Mouse (Mus musculus): ENCODE data around the gene 4930470P17Rik. TPM values are rescaled to one million over a fixed set of nuclear protein-coding genes. Genes with fewer than 3 reads are reported as not detected.
A peak's percentile ranks its signal among the peaks of the same experiment; 100 is the strongest.
"Not testable (repeated sequence)": the region's sequence is repeated elsewhere in the genome, so short reads cannot be mapped to it uniquely, and the experiment has no call there.

4930470P17Rik gene
- not detected in 2 replicates for polyA plus RNA-seq (2012; rRNA removed)

DNA sequence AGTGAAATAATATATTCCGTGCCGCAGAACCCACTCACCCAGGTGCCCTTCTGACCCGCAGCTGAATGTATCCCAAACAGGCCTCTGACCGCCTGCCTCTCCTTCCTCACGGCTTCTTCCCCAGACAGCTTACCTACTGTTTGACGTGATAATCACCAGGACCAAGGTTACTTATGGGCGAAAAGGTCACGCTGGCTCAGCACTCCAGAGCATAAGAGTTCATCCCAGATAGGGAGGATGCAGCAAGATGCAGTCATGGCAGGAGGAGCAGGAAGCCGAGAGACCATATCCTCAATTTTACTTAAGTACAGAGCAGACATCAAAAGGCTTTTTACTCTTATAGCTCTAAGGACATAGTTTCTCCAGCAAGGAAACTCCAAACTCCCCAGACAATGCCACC is at the start of gene 4930470P17Rik:
Gene 4930470P17Rik, minus strand, starts transcription at position 101 of the 400 bp plus-strand sequence.
- no peak for DNase-seq (ENCODE audit: extremely low spot score in 1 of 2, low spot score in 1 of 2)

DNA sequence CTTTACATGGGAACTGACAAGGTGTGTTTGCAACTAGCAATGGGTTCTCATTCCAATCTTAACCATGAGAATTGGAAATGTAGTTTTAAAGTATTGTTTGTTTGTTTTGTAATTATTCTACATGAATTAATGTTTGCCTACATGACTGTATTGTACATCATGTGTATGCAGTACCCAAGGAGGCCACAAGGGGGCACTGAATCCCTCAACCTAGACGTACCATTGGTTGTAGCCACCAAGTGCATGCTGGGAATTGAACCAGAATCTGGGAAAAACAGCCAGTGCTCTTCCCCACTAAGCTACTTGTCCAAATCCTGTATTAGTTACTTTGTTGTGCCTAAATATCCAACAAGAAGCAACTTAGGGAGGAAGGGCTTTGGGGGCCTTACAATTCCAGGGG is 49.7 kb upstream of the 4930470P17Rik start:
- DNase-seq (ENCODE audit: extremely low spot score in 1 of 2, low spot score in 1 of 2) = peak in 1 of 2 experiments; percentile 9

DNA sequence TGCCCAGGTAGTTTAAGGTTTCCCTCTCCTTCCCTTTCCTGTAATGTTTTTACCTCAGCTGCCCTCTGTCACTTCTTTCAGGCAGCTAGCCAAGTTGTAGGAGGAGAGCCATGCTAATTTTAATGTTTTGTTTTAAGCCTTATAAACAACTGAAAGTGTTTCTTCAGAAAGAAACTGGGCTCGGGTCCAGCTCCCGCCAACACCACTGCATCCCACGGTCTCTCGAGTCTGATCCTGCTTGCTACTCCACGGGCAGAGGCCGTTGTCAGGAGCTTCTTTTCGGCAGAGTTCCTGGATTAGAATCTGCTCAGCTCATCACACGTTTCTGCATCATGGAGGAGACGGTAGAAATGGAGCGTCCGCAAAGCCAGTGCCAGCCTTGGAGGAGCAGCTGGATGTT is 46.7 kb upstream of the 4930470P17Rik start:
- peak; percentile 69 to 86 for DNase-seq (ENCODE audit: extremely low spot score in 1 of 2, low spot score in 1 of 2)

DNA sequence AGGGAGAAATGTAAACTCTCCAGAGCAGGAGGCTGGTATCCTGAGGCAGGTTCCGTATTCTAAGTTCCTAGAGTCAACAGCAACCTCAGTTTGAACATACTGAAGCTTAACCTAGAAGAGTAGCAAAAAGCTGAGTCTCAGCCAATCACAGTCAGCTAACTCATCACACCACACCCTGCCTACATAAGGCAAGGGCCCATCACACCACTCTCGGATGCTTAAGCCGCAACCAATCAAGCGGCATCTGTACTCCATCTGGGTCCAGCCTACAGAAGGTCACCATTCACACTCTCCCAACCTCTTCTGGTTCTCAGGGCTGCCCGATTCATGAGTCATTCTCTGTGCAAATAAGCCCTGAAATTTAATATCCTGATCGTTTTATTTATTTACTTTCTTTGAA is 44.4 kb upstream of the 4930470P17Rik start:
- peak in 1 of 2 experiments; percentile 30 for DNase-seq (ENCODE audit: extremely low spot score in 1 of 2, low spot score in 1 of 2)

DNA sequence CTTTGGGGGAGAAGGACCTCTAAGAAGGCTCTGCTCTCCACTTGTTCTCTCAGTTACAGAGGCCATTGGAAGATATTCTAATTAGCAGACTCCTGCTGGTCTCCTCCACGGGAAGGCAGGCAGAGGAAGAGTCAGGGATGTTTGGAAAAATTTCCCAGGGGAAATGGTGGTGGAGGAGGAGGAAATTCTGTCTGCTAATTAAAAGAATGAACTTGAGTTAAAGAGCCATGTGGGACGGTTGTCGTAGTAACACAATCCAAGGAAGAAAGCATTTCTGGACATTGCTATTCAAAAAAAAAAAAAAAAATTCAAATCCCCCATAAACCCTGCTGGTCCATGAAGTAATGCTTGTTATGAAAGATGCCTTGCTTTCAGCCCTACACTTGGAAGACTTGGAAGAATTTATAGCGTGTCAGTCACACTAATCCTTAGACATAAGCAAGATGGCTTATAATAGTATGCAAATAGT is 40.6 kb upstream of the 4930470P17Rik start:
- DNase-seq (ENCODE audit: extremely low spot score in 1 of 2, low spot score in 1 of 2) = peak in 1 of 2 experiments; percentile 3

DNA sequence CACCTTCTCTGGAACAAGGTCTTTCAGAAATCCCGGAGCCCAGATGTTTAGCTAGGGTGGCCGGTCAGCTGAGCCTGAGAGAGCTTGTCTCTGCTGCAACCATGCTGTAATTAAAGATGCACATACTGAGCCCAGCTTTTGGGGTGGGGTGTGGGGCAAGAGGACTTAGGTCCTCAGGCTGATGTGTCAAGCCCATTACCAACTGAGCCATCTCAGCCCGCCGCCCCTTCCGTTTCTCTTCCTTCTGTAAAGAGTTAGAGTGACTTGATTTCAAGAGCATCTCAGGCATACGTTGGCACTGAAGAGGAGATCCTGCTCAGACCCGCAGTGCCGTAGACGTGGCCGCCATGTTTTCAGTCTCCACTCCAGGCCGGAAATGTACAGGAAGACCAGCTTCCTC is 38.5 kb upstream of the 4930470P17Rik start:
- DNase-seq (ENCODE audit: extremely low spot score in 1 of 2, low spot score in 1 of 2) = no peak

DNA sequence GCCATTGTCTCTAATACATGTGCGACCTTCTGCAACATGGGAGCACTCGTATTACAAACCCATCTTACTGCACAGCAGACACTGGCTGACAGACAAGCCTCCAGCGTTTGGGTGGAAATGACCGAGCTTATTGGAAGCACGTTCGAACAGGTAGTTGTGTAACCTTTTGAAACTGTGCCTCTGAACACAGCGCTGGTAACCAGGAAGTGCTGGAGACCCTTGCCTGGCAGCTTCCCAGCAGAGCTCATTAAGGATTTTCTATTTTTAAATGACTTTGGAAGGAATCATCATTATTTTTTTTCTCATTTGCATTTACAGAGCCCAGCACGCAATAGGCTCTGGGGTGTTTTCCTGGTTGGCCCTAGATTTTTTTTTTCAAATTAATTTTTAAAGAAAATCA is 36.9 kb upstream of the 4930470P17Rik start:
- DNase-seq (ENCODE audit: extremely low spot score in 1 of 2, low spot score in 1 of 2) = no peak

DNA sequence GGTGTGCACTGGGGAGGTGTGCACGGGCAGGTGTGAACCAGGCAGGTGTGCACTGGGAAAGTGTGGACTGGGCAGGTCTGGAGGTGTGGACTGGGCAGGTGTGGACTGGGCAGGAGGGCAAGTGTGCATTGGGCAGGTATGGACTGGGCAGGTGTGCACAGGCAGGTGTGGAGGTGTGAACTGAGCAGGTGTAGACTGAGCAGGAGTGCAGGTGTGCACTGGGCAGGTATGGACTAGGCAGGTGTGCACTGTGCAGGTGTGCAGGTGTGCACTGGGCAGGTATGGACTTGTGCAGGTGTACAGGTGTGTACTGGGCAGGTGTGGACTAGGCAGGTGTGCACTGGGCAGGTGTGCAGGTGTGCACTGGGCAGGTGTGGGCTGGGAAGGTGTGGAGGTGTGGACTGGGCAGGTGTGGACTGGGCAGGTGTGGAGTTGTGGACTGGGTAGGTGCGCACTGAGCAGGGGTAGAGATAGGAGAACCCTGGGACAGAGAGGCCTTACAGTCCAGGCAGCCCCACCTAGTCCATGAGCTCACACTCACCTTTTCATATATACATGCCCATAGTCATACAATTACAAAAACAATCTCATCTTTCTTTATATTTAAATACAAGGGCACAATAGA is 31.3 kb upstream of the 4930470P17Rik start:
- DNase-seq (ENCODE audit: extremely low spot score in 1 of 2, low spot score in 1 of 2) = no peak

DNA sequence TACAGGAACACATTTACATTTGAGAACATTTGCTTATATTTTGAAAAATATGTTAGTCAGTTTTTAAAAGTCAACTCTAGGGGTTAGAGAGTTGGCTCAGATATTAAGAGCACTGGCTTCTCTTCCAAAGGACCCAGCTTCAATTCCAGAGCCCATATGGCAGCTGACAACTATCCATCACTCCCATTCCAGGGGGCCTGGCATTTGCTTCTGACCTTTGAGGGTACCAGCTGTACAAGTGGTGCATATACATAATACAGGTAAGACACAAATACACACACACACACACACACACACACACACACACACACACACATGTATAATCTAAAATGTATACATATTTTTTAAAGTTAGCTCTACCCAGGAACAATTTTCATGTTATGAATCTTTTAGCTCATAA is 30.6 kb upstream of the 4930470P17Rik start:
- no peak for DNase-seq (ENCODE audit: extremely low spot score in 1 of 2, low spot score in 1 of 2)

DNA sequence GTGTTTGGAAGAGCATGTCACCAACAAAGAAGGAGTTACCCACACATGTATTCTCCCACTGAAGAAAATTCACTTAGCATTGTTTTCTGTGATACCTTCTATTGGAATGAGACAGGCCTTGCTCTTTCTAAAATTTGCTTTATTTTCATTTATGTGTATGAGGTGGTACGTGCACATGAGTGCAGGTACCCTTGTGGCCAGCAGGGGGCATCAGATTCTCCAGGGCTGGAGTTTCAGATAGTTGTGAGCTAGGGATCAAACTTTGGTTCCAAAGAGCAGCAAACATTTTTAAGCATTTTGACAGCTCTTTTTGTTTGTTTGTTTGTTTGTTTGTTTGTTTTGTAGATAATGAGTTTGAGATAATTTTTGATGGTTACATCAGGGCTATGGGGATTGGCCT is 29.6 kb upstream of the 4930470P17Rik start:
- DNase-seq (ENCODE audit: extremely low spot score in 1 of 2, low spot score in 1 of 2) = no peak

DNA sequence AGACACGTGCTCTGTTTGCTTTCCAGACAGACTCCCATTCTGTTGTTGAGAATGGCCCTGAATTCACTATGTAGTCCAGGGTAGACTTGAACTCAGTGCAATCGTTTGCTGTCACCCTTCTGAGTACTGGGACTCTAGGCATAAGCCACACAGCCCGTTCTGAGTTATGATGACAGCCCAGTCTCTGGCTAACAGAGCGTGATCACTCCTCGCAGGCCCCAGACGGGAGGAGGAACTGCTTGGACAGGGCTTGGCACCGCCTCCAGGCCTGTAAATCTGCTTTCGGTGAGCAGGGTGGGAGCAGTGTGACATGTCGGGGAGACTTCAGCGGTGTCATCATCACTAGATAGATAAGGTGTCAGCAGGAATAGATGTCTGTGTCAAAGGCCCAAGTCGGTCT is 28.7 kb upstream of the 4930470P17Rik start:
- no peak for DNase-seq (ENCODE audit: extremely low spot score in 1 of 2, low spot score in 1 of 2)

DNA sequence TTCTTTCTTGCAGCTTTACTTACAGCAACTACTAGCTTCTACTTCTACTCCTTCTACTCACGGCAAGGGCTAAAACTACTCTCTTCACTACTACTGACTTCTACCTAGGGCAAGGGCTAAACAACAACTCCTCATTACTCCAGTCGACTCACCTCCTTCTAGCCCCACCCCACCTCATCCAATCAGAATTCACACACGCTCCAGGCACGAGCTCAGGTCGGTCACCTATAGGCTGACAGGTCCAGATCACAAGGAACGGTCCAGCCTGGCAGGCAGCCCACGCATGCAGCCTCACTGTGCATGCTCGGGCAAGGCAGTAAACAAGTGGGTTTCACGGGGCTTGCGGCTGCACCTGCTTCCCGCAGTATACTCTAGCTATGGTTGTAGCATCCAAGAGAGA is 26.2 kb upstream of the 4930470P17Rik start:
- DNase-seq (ENCODE audit: extremely low spot score in 1 of 2, low spot score in 1 of 2) = not testable (repeated sequence)

DNA sequence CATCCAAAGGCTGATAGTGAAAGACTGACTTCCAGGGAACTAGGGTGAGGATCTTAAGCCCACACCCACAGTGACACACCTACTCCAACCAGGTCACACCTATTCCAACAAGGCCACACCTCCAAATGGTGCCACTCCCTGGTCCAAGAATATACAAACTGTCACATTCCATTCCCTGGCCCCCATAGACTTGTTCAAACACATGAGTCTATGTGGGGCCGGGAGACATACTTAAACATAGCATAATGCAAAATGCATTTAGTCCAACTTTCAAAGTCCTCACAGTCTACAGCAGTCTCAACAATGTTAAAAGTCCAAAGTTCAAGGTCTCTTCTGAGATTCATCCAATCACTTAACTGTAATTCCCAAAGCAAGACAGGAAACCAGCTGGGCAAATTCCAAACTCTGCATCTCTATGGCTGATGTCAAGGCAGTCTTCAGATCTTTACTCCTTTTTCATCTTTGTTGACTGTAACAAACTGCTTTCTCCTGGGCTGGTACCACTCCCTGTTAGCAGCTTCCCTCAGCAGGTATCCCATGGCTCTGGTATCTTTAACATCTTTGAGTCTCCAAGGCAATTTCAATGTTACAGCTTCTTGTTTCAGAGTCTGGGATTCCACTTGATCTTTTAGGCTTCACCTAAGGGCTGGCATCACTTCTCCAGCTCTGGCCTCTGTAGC is 22.5 kb upstream of the 4930470P17Rik start:
- DNase-seq (ENCODE audit: extremely low spot score in 1 of 2, low spot score in 1 of 2) = not testable (repeated sequence)

DNA sequence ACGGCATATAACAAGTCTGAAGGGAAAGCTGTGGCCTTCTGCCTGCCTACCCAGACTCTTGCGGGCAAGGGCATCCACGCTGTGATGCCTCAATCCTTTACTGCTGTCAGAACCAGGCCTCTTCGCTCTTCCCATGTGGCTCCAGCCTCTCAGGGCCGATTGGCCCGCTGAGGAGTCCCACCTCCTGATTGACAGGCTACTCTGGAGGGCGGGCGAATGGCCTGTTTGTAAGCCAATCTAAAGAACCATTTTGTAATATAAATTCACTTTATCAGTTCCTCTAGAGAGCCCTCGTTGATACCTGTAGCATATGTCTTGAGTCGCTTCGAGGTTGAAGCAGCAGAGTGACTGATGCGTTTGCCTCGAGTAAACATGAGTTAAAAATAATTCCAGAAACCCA is 21.2 kb upstream of the 4930470P17Rik start:
- no peak for DNase-seq (ENCODE audit: extremely low spot score in 1 of 2, low spot score in 1 of 2)

DNA sequence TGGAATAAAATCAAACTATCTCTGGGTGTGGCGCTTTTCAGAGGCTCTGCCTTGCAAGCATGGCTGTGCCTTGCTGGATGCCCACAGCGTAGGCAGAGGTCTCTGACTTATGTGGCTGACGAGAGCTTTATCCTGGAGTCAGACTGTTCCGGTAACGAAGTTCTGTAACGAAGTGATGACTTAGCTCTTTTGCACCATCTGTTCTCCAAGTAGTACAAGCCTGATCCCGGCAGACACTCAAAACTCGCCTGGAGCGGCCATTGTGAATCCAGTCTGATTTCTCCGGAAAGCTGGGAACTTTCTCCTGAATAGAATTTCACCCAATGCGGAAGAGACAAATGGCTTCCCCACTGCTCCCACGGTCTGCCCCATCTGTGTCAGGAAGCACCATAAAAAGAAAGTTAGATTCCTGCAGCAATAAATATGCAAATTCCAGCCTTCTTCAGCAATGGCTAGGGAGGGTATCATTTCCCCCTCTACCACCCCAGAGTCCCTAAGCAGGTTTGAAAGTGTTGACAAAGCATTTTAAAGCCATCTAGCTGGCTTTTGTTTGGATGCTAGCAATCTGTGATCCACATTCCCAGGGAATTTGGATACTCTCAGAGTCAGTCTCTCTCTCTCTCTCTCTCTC is 17.2 kb upstream of the 4930470P17Rik start:
- DNase-seq (ENCODE audit: extremely low spot score in 1 of 2, low spot score in 1 of 2) = peak; percentile 12 to 60

DNA sequence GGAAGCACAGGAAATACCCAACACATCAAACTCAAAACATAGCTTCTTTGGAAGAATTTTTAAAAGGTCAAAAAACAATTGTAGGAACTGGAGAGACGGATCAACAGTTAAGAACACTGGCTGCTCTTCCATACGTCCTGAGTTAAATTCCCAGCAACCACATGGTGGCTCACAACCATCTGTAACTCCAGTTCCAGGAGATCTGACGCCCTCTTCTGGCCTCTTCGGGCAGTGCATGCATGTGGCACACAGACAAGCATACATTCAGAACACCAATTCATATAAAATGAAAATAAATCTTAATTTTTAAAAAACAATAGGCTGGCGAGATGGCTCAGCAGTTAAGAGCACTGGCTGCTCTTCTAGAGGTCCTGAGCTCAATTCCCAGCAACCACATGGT is 10.0 kb upstream of the 4930470P17Rik start:
- not testable (repeated sequence) for DNase-seq (ENCODE audit: extremely low spot score in 1 of 2, low spot score in 1 of 2)

DNA sequence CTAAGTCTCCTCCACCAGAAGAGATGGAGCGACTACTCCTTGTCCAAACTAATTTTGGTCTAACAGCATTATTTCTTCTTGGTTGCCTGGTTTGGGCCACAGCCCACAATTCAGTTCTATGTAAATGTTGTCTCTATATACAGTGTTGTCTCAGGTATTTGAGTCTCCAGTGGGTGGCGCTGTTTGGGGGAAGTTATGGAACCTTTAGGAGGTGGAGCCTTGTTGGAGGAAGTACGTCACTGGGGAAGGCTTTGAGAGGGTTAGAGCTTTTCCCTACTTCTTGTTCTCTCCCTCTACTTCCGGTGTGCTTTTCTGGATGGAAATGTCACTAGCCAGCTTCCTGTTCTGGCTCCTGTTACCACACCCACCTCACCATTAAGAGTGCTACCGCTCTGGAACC is 646 bp downstream of the 4930470P17Rik start:
- DNase-seq (ENCODE audit: extremely low spot score in 1 of 2, low spot score in 1 of 2) = no peak

DNA sequence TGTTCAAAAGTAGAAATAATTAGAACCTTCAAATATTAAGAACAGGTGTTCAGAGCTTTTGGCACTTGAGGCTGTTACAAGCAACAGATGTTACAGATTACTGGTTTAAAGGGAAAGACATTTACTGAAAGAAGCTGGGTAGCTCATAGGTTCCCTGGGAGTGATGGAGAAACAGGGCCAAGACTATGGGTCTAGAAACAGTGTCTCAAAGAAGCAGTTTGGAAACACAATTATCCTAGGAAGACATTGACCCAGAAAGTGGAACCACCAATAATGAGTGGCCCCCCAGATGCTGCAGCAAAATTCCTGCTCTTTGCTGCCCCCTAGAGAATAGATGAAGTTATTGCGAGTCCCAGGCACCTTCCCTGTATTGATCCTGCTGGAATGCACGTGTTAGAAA is 4.2 kb downstream of the 4930470P17Rik start:
- DNase-seq (ENCODE audit: extremely low spot score in 1 of 2, low spot score in 1 of 2) = peak in 1 of 2 experiments; percentile 33

DNA sequence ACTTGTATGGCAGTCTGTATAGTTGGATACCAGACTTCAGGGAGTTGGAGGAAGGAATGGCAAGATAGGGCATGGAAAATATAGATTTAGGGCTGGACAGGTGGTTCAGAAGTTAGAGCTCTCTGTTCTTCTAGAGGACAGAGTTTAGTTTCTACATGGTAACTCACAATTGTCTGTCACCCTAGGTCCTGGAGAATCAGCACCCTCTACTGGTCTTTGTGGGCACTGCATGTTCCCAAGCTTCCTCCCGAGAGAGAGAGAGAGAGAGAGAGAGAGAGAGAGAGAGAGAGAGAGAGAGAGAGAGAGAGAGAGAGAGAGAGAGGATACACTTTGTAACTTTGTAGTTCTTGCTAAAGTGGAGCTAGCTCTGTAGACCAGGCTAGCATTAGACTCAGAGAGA is 5.1 kb downstream of the 4930470P17Rik start:
- DNase-seq (ENCODE audit: extremely low spot score in 1 of 2, low spot score in 1 of 2) = peak; percentile 19 to 88

DNA sequence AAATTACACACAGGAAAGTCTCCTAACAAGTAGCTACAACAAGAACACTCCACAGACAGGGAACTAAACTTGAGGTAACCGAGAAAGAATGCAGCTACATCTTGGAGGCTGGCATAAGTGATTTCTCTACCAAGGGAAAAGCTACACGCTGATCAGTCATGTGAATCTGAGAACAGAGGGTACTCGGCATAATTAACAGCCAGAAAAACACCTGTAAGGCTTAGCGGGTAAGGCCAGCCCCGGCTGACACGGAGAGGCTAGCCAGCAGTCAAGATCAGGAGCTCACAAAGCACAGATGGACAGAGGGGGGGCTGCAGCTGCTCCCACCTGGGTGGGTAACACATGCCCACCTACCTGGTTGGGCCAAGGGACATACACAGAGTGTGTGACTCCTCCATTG is 9.7 kb downstream of the 4930470P17Rik start:
- no peak for DNase-seq (ENCODE audit: extremely low spot score in 1 of 2, low spot score in 1 of 2)

DNA sequence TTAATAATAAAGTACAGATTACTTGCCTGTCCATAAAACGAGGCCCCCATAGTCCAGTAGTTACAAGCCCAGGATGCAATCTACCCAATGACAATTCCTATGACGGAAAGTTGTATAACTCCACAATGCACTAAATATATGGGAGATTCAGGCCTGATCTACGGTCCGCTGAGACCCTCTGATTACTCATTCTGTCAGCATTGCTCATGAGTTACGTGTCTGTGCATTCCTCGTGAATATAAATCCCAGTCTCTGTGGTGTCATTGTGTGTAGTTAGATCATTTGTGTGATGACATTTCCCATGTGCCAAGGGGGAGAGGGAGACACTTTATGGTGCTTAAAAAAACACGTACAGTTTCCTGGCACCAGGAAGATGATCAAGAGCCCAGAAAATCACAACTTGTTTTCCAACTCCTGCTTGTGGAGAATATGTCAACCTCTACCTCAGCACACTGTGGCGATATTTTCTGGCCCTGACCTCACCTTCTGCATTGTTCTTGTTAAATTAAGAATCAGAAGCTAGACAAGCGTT is 13.4 kb downstream of the 4930470P17Rik start:
- no peak for DNase-seq (ENCODE audit: extremely low spot score in 1 of 2, low spot score in 1 of 2)

All from frontal cortex, adult 2 months (tissue).